Mouse (Mus musculus): ENCODE data around the gene Gm31571. TPM values are rescaled to one million over a fixed set of nuclear protein-coding genes. Genes with fewer than 3 reads are reported as not detected.
"Not testable (repeated sequence)": the region's sequence is repeated elsewhere in the genome, so short reads cannot be mapped to it uniquely, and the experiment has no call there.

Gm31571 gene
- total RNA-seq (2021) = not detected
- long read RNA-seq, experiment 1 = 0 reads
- long read RNA-seq, experiment 2 = 0 reads

- H3K4me3 ChIP-seq; DNase-seq (ENCODE audit: extremely low spot score in 1 of 2, low spot score in 2 of 2); intact Hi-C loops (cut with DNase I); H3K27ac ChIP-seq: not testable (repeated sequence)
These were observed at the start of gene Gm31571 for GRCm38 (mm10) chrY:22051253-22051652. Gm31571 (minus strand) TSS chrY:22051353.
